Mouse (Mus musculus): ENCODE measurements around the gene Itfg2. TPM values are rescaled to one million over a fixed set of nuclear protein-coding genes. Genes with fewer than 3 reads are reported as not detected.
A peak's percentile ranks its signal among the peaks of the same experiment; 100 is the strongest.

The Itfg2 gene
- total RNA-seq, 2 experiments from 2014 or later, result 16.4 to 19.9 TPM

- no peak for DNase-seq (ENCODE audit: low spot score)
Measured at GRCm38 (mm10) chr6:128436356-128437005, 11.8 kb upstream of the Itfg2 start.

GRCm38 (mm10) chr6:128435474-128435873 lies 10.7 kb upstream of the Itfg2 start:
- peak; percentile 38 for DNase-seq (ENCODE audit: low spot score)

GRCm38 (mm10) chr6:128433566-128433965 lies 8.8 kb upstream of the Itfg2 start:
- no peak for DNase-seq (ENCODE audit: low spot score)

GRCm38 (mm10) chr6:128432356-128432915 lies 7.7 kb upstream of the Itfg2 start:
- DNase-seq (ENCODE audit: low spot score), result no peak

- no peak for DNase-seq (ENCODE audit: low spot score)
Measured at GRCm38 (mm10) chr6:128429826-128430225, 5.1 kb upstream of the Itfg2 start.

- DNase-seq (ENCODE audit: low spot score), result no peak
Measured at GRCm38 (mm10) chr6:128429300-128429699, 4.6 kb upstream of the Itfg2 start.

GRCm38 (mm10) chr6:128427571-128427970 lies 2.8 kb upstream of the Itfg2 start:
- DNase-seq (ENCODE audit: low spot score), result no peak

DNA sequence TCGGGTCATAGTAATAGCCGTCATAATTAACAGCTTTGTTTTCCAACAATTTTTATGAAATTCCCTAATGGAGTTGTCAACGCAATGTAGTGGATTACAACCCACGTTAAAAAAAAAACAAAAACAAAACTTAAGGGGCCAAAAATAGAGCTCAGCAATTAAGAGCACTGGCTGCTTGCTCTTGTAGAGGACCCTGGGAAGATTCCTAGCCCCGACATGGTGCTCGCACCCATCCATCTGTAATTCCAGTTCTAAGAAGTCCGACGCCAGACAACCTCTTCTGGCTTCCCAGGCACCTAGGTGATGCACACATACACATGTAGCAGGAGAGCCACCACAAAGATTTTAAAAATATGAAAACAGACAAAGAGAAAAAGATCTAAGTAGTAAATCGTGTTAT lies 315 bp upstream of the Itfg2 start:
- no peak for DNase-seq (ENCODE audit: low spot score)

- no peak for DNase-seq (ENCODE audit: low spot score)
Measured at GRCm38 (mm10) chr6:128423496-128424268, 1.0 kb downstream of the Itfg2 start.

DNA sequence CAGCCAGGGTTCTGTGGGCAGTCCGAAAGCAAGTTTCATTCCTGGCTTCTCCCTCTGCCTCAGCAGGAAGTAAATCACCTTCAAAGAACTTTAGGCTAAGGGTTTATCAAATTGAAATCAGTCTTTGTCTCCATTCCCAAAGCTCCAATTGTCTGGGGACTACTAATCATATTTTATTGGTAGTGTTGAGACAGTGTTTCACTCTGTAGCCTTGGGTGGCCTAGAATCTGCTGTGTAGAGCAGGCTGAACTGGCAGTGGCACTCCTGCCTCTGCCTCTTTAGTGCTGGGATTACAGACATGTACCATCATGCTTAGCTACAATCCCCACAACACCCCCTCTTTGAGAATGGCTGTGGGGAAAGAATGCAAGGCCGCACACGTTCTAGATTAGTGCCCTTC lies 3.3 kb downstream of the Itfg2 start:
- DNase-seq (ENCODE audit: low spot score), result no peak

DNA sequence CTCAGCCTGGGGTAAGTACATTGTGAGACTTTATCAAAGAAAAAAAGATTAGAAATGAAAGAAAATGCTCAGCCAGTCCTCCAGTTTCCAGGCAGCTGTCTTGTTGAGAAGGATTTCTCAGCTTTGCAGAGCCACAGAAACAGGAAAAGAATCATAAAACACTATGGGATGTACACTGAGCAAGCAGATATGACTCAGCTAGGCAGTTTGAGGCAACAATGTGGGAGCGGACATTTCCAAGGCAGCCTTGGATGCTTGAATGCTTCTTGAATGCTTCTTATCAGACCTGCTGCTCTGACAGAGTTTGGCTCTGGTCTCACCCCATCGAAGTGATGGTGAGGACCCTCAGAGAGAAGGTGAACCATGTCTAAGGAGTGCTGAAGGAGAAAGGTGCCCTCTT lies 3.7 kb downstream of the Itfg2 start:
- no peak for DNase-seq (ENCODE audit: low spot score)

- DNase-seq (ENCODE audit: low spot score), result no peak
Measured at GRCm38 (mm10) chr6:128418076-128418475, 6.7 kb downstream of the Itfg2 start.

- no peak for DNase-seq (ENCODE audit: low spot score)
Measured at GRCm38 (mm10) chr6:128416169-128416568, 8.6 kb downstream of the Itfg2 start.

DNA sequence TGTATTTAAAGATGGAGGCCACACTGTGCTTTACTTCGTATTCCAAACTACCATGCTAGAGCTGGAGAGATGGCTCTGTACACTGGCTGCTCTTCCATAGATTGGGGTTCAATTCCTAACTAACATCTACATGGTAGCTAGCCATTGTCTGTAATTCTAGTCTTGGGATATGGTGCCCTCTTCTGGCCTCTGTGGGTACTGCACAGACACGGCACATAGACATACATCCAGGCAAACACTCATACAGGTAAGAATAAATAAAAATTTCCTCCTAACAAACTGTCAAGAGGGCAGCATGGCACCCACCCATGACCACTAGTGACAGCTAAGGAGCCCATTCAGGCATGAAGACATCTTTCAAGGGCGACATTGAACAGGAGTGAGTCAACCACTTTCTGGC lies 13.6 kb downstream of the Itfg2 start:
- peak; percentile 72 for DNase-seq (ENCODE audit: low spot score)

DNA sequence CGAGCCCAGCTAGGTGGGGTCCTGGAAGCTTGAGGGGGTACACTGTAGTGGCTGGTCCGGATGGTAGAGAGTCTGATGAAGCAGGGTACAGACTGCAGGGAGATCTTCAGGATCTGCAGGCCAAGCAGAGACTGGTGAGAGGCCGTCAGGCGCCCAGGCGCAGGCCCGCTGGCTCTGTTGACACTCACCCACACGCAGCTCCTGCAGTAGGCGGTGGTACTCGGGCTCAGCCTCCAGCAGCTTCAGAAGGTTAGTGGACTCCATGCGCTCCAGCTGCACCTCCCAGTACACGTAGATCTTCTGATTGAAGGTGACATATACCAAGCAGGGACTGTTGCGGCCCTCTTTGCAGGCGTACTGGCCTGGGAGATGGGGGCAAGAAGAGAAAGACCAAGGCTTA lies 14.4 kb downstream of the Itfg2 start:
- no peak for DNase-seq (ENCODE audit: low spot score)

DNA sequence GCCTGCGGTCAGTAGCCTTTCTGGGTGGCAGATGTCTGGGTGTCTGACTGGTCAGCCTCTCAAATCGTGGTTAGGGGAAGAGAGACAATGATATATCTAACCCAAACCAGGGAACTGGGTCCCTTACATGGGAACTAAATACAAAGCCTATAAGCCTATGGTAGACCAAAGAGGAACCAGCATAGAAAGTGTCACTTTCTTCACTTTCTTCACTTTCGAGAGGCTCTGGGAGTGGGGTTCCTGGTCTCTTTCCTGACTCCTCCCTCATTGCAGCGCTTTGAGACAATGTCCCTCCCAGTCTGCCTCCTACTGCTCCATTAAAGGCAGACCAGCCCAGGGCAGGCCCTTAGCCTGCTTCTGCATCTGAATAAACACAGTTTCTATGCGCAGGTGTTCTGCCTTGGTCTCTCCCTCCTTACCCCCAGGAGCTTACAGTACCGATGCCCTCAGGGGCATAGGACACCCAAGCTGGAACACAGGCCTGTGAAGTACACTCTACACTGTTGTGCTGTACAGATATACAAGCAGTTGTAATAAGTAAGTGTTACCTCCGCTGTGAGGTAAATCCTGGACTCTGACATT lies 16.1 kb downstream of the Itfg2 start:
- no peak for DNase-seq (ENCODE audit: low spot score)

DNA sequence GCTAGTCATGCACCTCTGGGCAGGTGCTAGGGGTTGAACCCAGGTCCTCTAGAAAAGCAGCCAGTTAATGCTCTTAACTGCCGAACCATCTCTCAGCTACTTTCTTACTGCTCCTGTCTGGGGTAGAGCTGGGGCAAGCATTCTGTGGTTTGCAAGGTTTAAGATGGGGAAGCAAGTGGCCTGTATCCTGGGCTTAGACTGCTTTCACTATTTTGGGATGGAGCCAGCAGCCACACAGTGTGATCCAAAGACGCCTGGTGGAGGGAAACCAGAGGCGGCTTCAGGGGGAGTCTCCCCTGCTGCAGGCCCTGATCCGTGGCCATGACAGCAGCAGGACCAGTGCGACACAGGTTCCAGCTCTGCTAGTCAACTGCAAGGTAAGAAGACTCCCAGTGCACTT lies 20.0 kb downstream of the Itfg2 start:
- no peak for DNase-seq (ENCODE audit: low spot score)

DNA sequence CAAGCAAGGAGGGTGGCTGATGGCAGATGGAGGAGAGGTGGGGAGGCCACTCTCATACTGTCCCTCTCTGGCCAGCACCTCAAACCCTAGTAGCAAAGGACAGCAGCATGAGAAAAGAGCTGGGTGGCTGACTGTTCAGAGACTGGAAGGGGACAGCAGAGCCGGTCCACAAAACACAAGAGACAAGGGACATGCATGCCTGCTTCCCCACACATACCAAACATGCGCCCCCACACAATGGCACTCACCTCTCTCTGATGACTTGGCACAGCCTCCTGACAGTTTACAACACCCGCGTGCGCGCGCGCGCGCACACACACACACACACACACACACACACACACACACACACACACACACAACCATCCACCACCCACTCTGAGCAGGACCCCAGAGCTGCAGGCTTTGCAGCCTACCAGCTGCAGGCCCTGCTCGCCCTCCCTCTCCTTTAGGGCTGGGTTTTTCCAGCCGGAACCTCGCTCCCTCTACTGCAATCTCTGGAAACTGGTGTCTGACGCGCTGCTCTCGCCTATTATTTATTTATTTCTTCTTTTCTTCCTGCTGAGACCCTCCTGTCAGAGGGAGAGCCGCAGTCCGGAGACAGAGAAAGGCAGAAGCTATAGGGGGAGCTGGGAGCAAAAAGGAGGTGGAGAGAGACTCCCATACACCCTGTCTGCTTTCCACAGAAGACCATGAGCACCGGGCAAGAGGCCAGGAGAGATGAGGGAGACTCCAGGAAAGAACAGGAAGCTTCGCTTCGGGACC lies 25.1 kb downstream of the Itfg2 start:
- no peak for DNase-seq (ENCODE audit: low spot score)

GRCm38 (mm10) chr6:128398996-128399395 lies 25.7 kb downstream of the Itfg2 start, which contains the start of gene Nrip2:
TSS of gene Nrip2 (plus strand) at chr6:128399296.
- DNase-seq (ENCODE audit: low spot score), result no peak

DNA sequence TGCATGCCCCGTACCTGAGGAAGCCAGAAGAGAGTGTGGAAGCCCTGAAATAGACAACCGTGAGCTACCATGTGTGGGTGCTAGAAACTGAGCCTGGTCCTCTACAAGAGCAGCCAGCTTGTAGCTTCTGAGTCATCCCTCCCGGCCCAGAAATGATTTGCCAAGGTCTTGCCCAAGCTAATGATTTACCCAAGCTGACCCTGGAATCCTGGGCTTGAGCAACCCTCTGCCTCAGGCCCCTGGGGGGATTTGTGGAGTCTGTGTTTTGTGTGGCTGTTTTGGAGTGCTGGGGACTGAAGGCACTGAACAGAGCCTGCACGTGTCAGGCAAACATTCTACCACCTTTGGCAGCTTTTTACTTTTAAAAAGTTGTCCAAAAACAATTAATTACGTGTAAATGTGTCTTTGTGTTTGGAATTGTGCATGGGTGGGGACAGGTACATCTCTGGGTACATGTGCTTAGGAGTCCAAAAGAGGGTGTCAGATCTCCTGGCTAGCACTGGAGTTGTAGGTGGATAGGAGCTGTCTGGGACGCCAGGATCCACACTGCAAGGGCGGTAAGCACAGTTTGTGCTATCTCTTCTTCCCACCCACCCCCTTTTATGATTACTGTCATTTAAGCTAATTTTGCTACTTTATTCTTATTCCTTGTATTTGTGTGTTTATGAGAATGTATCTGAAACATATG lies 27.0 kb downstream of the Itfg2 start:
- no peak for DNase-seq (ENCODE audit: low spot score)

- no peak for DNase-seq (ENCODE audit: low spot score)
Measured at GRCm38 (mm10) chr6:128390683-128391082, 34.0 kb downstream of the Itfg2 start.
